Mouse (Mus musculus) cerebellum, adult 2 months (tissue): ENCODE results near the gene Gm6899. TPM values are rescaled to one million over a fixed set of nuclear protein-coding genes. Genes with fewer than 3 reads are reported as not detected.

Experiments used
- DNase-seq, 2 experiments: peaks; one replicate each; pipeline ENCODE4 v3.0.0; 2021
- H3K27ac ChIP-seq: fragments of 200-500 bp; 2 replicates; pipeline ENCODE4 v1.5.1; 2012; ENCODE audit warnings: low read length, control low read depth, inconsistent platforms; ENCODE audit not compliant: insufficient read depth
- H3K27me3 ChIP-seq: fragments of 200-500 bp; 2 replicates; pipeline ENCODE4 v1.6.1; 2012; ENCODE audit warnings: inconsistent platforms, mild to moderate bottlenecking, low read length, moderate library complexity; ENCODE audit not compliant: control insufficient read depth, insufficient read depth
- H3K4me1 ChIP-seq: fragments of 200-500 bp; 2 replicates; pipeline ENCODE4 v1.6.1; 2011; ENCODE audit warnings: low read length; ENCODE audit not compliant: control insufficient read depth, insufficient read depth
- H3K4me3 ChIP-seq: fragments of 200-500 bp; replicated peaks from 2 replicates; pipeline ENCODE3; 2011; ENCODE audit warnings: mild to moderate bottlenecking, low read depth, low read length, control low read depth; ENCODE audit not compliant: insufficient read depth
- CTCF ChIP-seq: fragments of 200-500 bp; IDR thresholded peaks from 2 replicates; pipeline ENCODE4 v1.5.1; 2011; ENCODE audit warnings: low read depth, mild to moderate bottlenecking, control low read depth, low read length, moderate library complexity, borderline replicate concordance; ENCODE audit not compliant: insufficient read depth
- POLR2A ChIP-seq: fragments of 200-500 bp; IDR thresholded peaks from 2 replicates; pipeline ENCODE4 v1.6.1; 2011; ENCODE audit warnings: low read length, control low read depth, borderline replicate concordance; ENCODE audit not compliant: insufficient read depth
- WGBS: fragments of 180-500 bp; shearing (Covaris S2); methylation state at CpG from one replicate; pipeline ENCODE4 v1.1.7; 2018; 5-methylcytosine and 5-hydroxymethylcytosine counted together
- polyA plus RNA-seq: library from polyadenylated mRNA; depleted of rRNA; stranded (reverse); fragments of >200 nt; gene quantifications from 2 replicates; pipeline ENCODE4 v1.2.3, GENCODE M21; 2012; rRNA removed

Gene Gm6899
- polyA plus RNA-seq, 1 experiment, result not detected

DNA sequence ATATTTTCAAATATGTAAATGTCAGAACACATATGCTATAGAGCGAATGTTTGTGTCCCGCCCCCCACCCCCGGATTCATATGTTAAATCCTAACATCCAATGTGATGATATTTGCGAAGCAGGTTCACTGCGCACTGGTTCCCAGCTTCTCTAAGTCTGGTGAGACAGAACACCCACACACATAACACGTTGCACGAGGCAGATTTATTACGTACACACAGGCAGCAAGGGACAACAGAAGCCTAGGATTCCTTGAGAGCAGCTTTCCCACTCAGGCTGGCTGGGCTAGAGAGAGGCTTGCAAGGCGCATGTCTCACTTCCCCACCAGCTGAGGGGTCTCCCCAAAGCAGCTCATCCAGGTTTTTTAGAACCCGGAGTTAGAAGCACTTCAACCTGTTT is 15.8 kb downstream of the Gm6899 start:
- no peak overlapping the region for H3K27ac ChIP-seq
- H3K4me1 ChIP-seq, result no peaks in the 10 kb centered on the region
- no peaks in the 10 kb centered on the region for H3K27me3 ChIP-seq
- TF ChIP-seq CTCF (no peak), POLR2A (no peak)
- no peak for DNase-seq
- WGBS, result 77% methylated on average over 10 of the region's 10 CpGs
- H3K4me3 ChIP-seq, result no peak overlapping the region

DNA sequence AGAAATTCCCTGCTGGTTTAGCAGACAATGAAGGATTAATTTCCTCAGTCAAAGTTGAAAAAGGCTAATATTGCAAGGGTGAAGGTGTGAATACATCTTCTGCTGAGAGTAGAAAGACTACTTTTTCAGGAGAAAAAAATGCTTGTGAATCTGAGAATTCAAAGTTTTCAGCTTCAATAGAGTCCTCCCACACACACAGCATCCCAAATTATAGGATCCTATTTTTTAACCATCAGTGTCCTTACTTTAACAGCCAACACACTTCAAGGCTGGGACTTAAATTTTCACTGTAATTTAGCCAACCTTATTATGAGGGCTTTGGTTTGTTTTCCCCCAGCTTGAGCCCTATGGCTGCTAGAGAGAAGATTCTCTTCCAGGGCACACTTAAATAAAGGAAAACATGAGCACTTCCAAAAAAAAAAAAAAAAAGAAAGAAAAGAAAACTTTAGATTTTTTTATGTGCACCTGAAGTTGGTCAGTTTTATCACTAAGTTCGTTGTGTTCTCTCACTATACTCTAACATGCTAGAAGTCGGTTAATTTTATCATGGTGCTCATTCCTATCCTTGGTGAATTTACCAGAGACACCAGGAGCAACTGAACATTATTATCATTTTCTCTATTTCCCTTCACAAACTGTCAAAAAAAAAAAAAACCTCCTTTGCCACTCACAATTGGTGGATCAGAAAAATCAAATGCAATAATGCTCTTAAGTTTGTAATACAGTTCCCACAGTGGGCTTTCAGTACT is 25.6 kb downstream of the Gm6899 start:
- TF ChIP-seq CTCF (no peak), POLR2A (no peak)
- Histone ChIP-seq H3K4me1 (no peaks in the 10 kb centered on the region), H3K4me3 (no peak overlapping the region), H3K27me3 (no peaks in the 10 kb centered on the region), H3K27ac (no peak overlapping the region)
- 86% methylated on average over 2 of the region's 2 CpGs for WGBS
- no peak for DNase-seq

DNA sequence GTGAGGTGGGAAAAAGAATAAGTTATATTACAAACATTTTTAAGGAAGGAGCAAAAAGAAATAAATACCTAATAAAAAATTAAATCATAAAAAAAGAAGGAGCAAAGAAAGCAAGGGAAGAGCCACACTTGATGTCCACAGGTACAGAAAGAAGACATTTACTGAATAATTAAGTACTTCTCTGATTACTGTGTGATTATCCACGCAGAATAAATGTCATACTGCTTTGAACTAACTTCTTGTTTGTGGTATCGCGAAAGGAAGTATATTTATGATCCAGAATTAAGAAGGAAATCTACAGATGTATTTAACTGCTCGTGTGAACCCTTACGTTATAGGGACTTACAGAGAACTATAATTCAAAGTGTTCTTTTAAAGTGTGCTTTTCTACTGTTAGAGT is 29.7 kb downstream of the Gm6899 start:
- no peak overlapping the region for H3K4me3 ChIP-seq
- H3K27me3 ChIP-seq, result no peaks in the 10 kb centered on the region
- H3K27ac ChIP-seq, result no peak overlapping the region
- no peak for DNase-seq
- no peak for TF ChIP-seq POLR2A
- TF ChIP-seq CTCF, result no peak
- 90% methylated on average over 5 of the region's 5 CpGs for WGBS
- no peaks in the 10 kb centered on the region for H3K4me1 ChIP-seq

DNA sequence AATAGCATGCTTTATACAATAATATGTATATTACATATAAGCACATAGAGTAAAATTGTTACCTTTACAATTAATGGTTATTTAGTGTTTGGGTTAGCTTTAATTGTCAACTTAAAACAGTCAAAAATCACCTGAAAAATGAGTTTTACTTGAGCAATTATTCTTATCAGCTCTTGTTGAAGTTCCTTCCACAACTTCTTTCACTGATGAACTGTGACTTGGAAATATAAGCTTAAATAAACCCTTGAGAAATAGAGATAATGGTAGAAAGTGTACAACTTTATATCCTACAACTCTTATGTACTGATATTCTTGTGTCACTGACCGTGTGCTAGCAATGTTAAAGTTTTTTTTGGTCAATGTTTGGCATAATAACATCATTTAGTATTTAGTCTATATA is 43.2 kb downstream of the Gm6899 start:
- TF ChIP-seq POLR2A (no peak), CTCF (no peak)
- WGBS, result 91% methylated on average over 1 of the region's 1 CpGs

DNA sequence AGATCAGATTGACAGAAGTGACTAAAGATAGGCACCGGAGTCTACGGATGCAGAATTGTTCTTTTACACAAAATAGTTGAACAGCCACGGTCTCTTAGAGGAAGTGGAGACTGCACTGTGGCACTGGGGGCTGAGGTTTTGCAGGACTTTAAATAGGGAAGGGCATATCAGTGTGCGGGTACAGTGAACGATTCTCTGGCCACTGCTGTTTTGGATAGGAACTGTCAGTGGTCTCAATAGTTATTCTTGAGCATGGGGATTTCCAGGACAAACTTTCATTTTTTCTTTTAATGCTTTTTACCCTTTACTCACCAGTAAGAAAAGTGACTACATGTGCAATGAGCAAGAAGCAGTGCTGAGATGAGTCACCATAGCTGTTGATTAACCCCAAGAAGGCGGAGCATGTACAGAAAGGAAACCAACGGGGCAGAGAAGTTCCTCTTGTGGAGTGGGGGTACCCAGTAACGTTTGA is 47.3 kb downstream of the Gm6899 start:
- WGBS, result 70% methylated on average over 8 of the region's 8 CpGs
- TF ChIP-seq POLR2A (no peak), CTCF (no peak)

More for the DNA sequence above, 43.2 kb downstream of the Gm6899 start:
- Histone ChIP-seq H3K4me3 (no peak overlapping the region), H3K27ac (no peak overlapping the region), H3K27me3 (no peaks in the 10 kb centered on the region), H3K4me1 (no peaks in the 10 kb centered on the region)
- DNase-seq, result no peak

DNA sequence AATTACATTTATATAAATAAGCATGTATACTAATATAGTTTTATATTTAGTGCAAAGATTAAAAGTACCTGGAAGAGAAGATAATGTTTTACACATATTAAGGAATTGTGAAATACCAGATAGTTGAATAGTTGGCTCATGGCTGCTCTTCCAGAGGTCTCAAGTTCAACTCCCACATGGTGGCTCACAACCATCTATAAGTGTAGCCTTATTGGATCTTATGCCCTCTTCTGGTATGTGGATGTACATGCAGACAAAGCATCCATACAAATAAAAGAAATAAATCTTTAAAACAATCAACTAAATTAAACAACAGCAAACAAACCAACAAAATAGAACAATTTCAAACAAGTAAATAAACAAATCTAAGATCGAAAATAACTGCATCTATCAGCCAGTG is 49.1 kb downstream of the Gm6899 start:
- no peak overlapping the region for H3K27ac ChIP-seq
- no peaks in the 10 kb centered on the region for H3K4me1 ChIP-seq
- no peaks in the 10 kb centered on the region for H3K27me3 ChIP-seq
- 95% methylated on average over 1 of the region's 1 CpGs for WGBS
- H3K4me3 ChIP-seq, result no peak overlapping the region
- TF ChIP-seq CTCF (no peak), POLR2A (no peak)
- no peak for DNase-seq

More for the DNA sequence above, 47.3 kb downstream of the Gm6899 start:
- no peak for DNase-seq
- Histone ChIP-seq H3K27ac (no peak overlapping the region), H3K4me3 (no peak overlapping the region), H3K27me3 (no peaks in the 10 kb centered on the region), H3K4me1 (no peaks in the 10 kb centered on the region)

Other genes with a start within 250 kb of the Gm6899 start
- gene Fancl, start 207.1 kb upstream of the Gm6899 start, polyA plus RNA-seq, result 5.9 and 6.0 TPM in 2 replicates
- 0.98 and 1.5 TPM in 2 replicates for gene Vrk2, start 758 bp downstream of the Gm6899 start, polyA plus RNA-seq